7 mouse cellular contexts compared by ENCODE assay signal in the genomic region with DNA sequence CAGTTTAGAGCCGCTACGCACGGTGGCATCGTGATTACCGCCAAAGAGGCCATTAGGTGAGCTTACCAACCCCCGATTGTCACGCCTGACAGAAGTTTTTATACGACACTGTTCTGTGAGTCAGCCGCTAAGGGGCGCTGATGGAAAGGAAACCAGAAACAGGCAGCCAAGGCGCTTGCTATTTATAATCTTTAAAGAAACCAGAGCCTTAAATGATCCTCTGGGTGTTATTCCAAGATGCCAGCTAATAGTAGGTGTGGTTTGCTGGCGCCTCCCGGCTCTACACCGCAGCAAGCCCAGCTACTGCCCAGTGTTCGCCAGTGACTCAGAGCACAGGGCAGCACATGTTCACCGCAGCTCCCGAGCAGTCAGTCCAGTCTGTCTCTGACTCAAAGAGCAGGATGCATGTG. TPM values are rescaled to one million over a fixed set of nuclear protein-coding genes. Genes with fewer than 3 reads are reported as not detected.
DNase-seq lines count a peak whose midpoint lies in the region; ATAC-seq and TF ChIP-seq lines count a peak whose summit lies in the region.

No protein-coding gene starts in this region.

- H3K27ac ChIP-seq in embryonic facial prominence, embryonic 12.5 days: no peak overlapping the region
- H3K27ac ChIP-seq in heart, adult 2 months: peak overlapping the region; percentile 67
- no peak overlapping the region for H3K27ac ChIP-seq in limb, embryonic 13.5 days

- intact Hi-C loops in heart, adult 2 months (cut with DNase I): loop anchor here (1.0 to 5.0 kb wide), 2 partner anchors 154 to 169 kb away; partner anchors contain the start of gene Has3

- peak; percentile 69 for TF ChIP-seq POLR2A in heart, adult 2 months (IDR thresholded peaks at IDR 0.05; ENCODE audit: insufficient read depth, low read depth, low read length)

- H3K4me2 ChIP-seq in embryonic facial prominence, embryonic 12.5 days (replicated peaks): peak overlapping the region; percentile 22
- peak overlapping the region; percentile 50 for H3K4me2 ChIP-seq in limb, embryonic 13.5 days (replicated peaks)

- no peaks in the 10 kb centered on the region for H3K9me3 ChIP-seq in embryonic facial prominence, embryonic 12.5 days
- no peaks in the 10 kb centered on the region for H3K9me3 ChIP-seq in limb, embryonic 13.5 days

- no peak; the same call in 1 of the 2 replicates for ATAC-seq in embryonic facial prominence, embryonic 12.5 days (ENCODE audit: insufficient number of reproducible peaks, insufficient read depth, low FRiP score, low TSS enrichment)
- peak; percentile 75; the same call in 1 of the 2 replicates for ATAC-seq in limb, embryonic 13.5 days (ENCODE audit: low FRiP score, low read depth)

- 23% methylated on average over 17 of the region's 17 CpGs for whole genome bisulfite sequencing in embryonic facial prominence, embryonic 12.5 days
- 4% methylated on average over 17 of the region's 17 CpGs for WGBS in heart, adult 2 months
- WGBS in limb, embryonic 13.5 days: 13% methylated on average over 17 of the region's 17 CpGs

- H3K27me3 ChIP-seq in embryonic facial prominence, embryonic 12.5 days: no peaks in the 10 kb centered on the region
- no peaks in the 10 kb centered on the region for H3K27me3 ChIP-seq in heart, adult 2 months (ENCODE audit: control insufficient read depth, insufficient read depth, low read length)
- H3K27me3 ChIP-seq in limb, embryonic 13.5 days: no peaks in the 10 kb centered on the region
- H3K27me3 ChIP-seq in splenic B cell, adult 2 months (ENCODE audit: control insufficient read depth, insufficient read depth, low read length, poor library complexity, severe bottlenecking): no peaks in the 10 kb centered on the region

- peak; percentile 86 to 89 for DNase-seq in adrenal gland, postnatal 36 days
- peak; percentile 82 to 83 for DNase-seq in heart, adult 2 months
- peak; percentile 83 for DNase-seq in kidney, adult 9 months
- peak; percentile 58 for DNase-seq in naive thymus-derived CD4-positive, alpha-beta T cell, adult 2 months (ENCODE audit: low read depth)
- DNase-seq in splenic B cell, adult 2 months (ENCODE audit: low read depth, low spot score): peak; percentile 74

- H3K79me2 ChIP-seq in heart, adult 2 months (replicated peaks; ENCODE audit: control insufficient read depth, insufficient read depth, low read length): no peaks in the 10 kb centered on the region; the same call in 1 of the 2 replicates

- H3K4me3 ChIP-seq in embryonic facial prominence, embryonic 12.5 days: no peak overlapping the region
- peak overlapping the region; percentile 26; the same call in 1 of the 2 replicates for H3K4me3 ChIP-seq in heart, adult 2 months
- peak overlapping the region; percentile 16; the same call in 1 of the 2 replicates for H3K4me3 ChIP-seq in limb, embryonic 13.5 days

- H3K9ac ChIP-seq in embryonic facial prominence, embryonic 12.5 days: no peak overlapping the region
- H3K9ac ChIP-seq in heart, adult 2 months (ENCODE audit: low read depth, low read length): peak overlapping the region; percentile 41; the same call in 1 of the 2 replicates
- no peak overlapping the region for H3K9ac ChIP-seq in limb, embryonic 13.5 days

- peak; percentile 78; the same call in 1 of the 2 replicates for TF ChIP-seq EP300 in heart, adult 2 months (IDR thresholded peaks at IDR 0.05; ENCODE audit: insufficient read depth, low read depth, low read length)

- peaks cover 11% of the 10 kb centered on the region; the same call in 1 of the 2 replicates for H3K36me3 ChIP-seq in embryonic facial prominence, embryonic 12.5 days
- H3K36me3 ChIP-seq in heart, adult 2 months (ENCODE audit: control insufficient read depth, insufficient read depth, low read length): peaks cover 4% of the 10 kb centered on the region; the same call in 1 of the 2 replicates
- H3K36me3 ChIP-seq in limb, embryonic 13.5 days: peaks cover 10% of the 10 kb centered on the region
- peaks cover 5% of the 10 kb centered on the region; the same call in 1 of the 2 replicates for H3K36me3 ChIP-seq in splenic B cell, adult 2 months (ENCODE audit: control insufficient read depth, insufficient read depth, low read length, poor library complexity, severe bottlenecking)

- peaks cover 3% of the 10 kb centered on the region; the same call in 1 of the 2 replicates for H3K4me1 ChIP-seq in embryonic facial prominence, embryonic 12.5 days
- peaks cover 25% of the 10 kb centered on the region for H3K4me1 ChIP-seq in heart, adult 2 months (ENCODE audit: control insufficient read depth, insufficient read depth, low read length)
- peaks cover 4% of the 10 kb centered on the region for H3K4me1 ChIP-seq in limb, embryonic 13.5 days

- peak; percentile 92 for TF ChIP-seq CTCF in heart, adult 2 months (IDR thresholded peaks at IDR 0.05)

RNA-seq across cellular contexts. Expression of gene Tango6, which starts 35.2 kb away (rescaled TPM):
- total RNA-seq in adrenal gland, postnatal 36 days (2021): 10 to 100 TPM in 1 of 2 experiments, 1 to 10 TPM in 1; 8.2 to 11.1 TPM
- polyA plus RNA-seq in embryonic facial prominence, embryonic 12.5 days (2016; fragmentation: Nextera tagmentation; extraction: Ambion mirVana): 12.0 and 12.6 TPM in 2 replicates
- 10 to 100 TPM; 10.2 to 10.5 TPM for total RNA-seq in heart, adult 2 months (2021)
- 5.2 and 7.7 TPM in 2 replicates for polyA plus RNA-seq in heart, adult 2 months (2012; rRNA removed)
- 9.5 and 10.3 TPM in 2 replicates for polyA plus RNA-seq in limb, embryonic 13.5 days (2015; fragmentation: Nextera tagmentation; extraction: Ambion mirVana)
